Mouse (Mus musculus): Measurements from ENCODE around the gene Piezo1. TPM values are rescaled to one million over a fixed set of nuclear protein-coding genes. Genes with fewer than 3 reads are reported as not detected.
A peak's percentile ranks its signal among the peaks of the same experiment; 100 is the strongest.

The Piezo1 gene
- polyA plus RNA-seq, 1 experiment from 2014 or later, result 23.3 TPM

DNA sequence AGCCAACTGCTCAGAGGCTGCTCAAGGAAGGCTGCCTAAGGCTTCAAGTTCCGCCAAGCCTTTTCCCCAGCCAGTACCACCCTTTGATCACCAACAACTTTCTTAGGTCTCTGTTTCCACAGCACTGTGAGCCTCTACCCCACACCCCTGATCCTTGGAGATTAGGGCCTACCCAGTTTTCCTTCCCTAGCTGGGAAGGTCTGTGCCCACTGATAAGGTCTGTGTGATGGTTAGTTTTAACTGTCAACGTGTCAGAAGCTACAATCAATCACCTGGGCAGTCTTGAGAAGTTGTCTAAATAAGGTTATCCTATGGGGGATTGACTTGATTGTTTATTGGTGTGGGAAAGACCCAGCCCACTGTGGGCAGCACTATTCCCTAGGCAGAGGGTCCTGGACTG, 13.3 kb downstream of the Piezo1 start:
- H3K4me3 ChIP-seq (ENCODE audit: low read length), result no peak overlapping the region
- WGBS, result 52% methylated on average over 2 of the region's 2 CpGs
- no peak for ATAC-seq (ENCODE audit: low read depth)
- H3K36me3 ChIP-seq (ENCODE audit: control insufficient read depth, insufficient read depth, low read length), result no peaks in the 10 kb centered on the region
- peak overlapping the region; percentile 49; the same call in 1 of the 2 replicates for H3K9ac ChIP-seq (ENCODE audit: low read length)
- peak overlapping the region; percentile 97 for H3K27ac ChIP-seq (ENCODE audit: low read length)
- peaks cover 30% of the 10 kb centered on the region for H3K4me1 ChIP-seq (replicated peaks; ENCODE audit: control insufficient read depth, insufficient read depth, low read length)
- no peaks in the 10 kb centered on the region for H3K27me3 ChIP-seq (ENCODE audit: control insufficient read depth, insufficient read depth, low read depth, low read length)
- no peak overlapping the region for H3K4me2 ChIP-seq (ENCODE audit: low read depth, low read length)
- H3K9me3 ChIP-seq (ENCODE audit: control insufficient read depth, low read length), result no peaks in the 10 kb centered on the region

DNA sequence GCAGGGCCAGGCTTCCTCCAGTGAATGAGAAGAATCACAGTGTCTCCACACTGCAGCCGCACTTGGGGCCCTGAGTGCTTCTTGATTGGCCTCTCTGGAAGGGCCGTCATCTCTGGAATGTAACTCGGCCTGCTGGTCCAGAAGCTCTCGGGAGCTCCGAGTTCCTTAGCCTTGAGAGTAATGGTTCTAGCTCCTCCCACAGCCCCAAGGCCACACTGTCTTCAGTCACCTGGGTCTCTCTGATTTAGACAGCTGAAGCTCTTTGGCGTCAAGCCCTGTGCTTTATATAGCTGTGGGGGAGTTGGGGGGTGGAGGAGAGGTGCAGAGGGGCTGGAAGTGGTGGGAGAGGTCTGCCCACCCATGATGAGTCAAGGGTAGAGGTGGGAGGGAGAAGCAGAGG, 14.1 kb downstream of the Piezo1 start:
- Histone ChIP-seq H3K9ac (ENCODE audit: low read length) (no peak overlapping the region; the same call in none of the 2 replicates), H3K4me2 (ENCODE audit: low read depth, low read length) (peak overlapping the region; percentile 46), H3K4me3 (ENCODE audit: low read length) (no peak overlapping the region), H3K27me3 (ENCODE audit: control insufficient read depth, insufficient read depth, low read depth, low read length) (no peaks in the 10 kb centered on the region), H3K27ac (ENCODE audit: low read length) (peak overlapping the region; percentile 97), H3K36me3 (ENCODE audit: control insufficient read depth, insufficient read depth, low read length) (no peaks in the 10 kb centered on the region), H3K9me3 (ENCODE audit: control insufficient read depth, low read length) (no peaks in the 10 kb centered on the region), H3K4me1 (replicated peaks; ENCODE audit: control insufficient read depth, insufficient read depth, low read length) (peaks cover 30% of the 10 kb centered on the region)
- WGBS, result 10% methylated on average over 6 of the region's 6 CpGs
- ATAC-seq (ENCODE audit: low read depth), result peak; percentile 94

DNA sequence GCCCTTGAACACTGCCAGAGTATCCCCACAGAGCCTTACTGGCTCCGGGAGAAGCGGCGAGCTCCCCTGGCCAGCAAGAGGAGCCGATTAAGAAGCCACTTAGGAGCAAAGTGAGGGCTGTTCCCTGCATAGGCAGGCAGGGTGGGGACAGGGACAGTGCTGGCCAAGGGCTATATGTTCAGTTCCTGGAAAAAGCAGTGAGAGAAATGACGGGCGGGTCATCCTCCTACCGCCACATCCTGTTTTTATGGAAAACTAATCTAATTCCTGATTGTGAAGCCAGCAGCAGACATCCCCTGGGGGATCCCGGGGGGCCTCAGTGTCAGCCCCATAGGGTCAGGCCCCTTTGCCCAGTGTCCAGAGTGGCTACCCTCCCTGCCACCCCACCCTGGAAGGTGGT, 19.8 kb downstream of the Piezo1 start:
- peaks cover 22% of the 10 kb centered on the region for H3K4me1 ChIP-seq (replicated peaks; ENCODE audit: control insufficient read depth, insufficient read depth, low read length)
- H3K27me3 ChIP-seq (ENCODE audit: control insufficient read depth, insufficient read depth, low read depth, low read length), result no peaks in the 10 kb centered on the region
- H3K9ac ChIP-seq (ENCODE audit: low read length), result no peak overlapping the region
- no peak overlapping the region for H3K4me2 ChIP-seq (ENCODE audit: low read depth, low read length)
- 72% methylated on average over 8 of the region's 8 CpGs for WGBS
- no peaks in the 10 kb centered on the region for H3K9me3 ChIP-seq (ENCODE audit: control insufficient read depth, low read length)
- ATAC-seq (ENCODE audit: low read depth), result no peak
- no peak overlapping the region for H3K4me3 ChIP-seq (ENCODE audit: low read length)
- H3K36me3 ChIP-seq (ENCODE audit: control insufficient read depth, insufficient read depth, low read length), result no peaks in the 10 kb centered on the region
- peak overlapping the region; percentile 0 for H3K27ac ChIP-seq (ENCODE audit: low read length)

DNA sequence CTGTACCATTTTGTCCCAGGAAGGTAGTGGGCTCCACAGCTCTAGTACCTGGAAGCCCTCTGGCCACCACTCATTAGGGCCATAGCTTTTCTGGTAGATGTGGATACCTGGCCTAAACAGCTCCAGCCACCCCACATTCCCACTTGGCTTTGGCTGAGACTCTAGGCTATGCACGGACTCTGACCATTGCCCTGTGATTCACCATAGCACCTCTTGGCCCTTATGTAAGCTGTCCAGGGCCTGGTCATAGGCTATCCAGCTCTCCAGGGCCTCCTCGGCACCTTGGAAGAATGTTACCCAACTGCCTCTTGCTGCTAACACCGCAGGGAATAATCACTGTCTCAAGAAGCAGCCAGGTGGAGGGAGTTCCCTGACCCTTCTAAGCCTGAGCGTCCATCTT, 22.0 kb downstream of the Piezo1 start:
- no peak for ATAC-seq (ENCODE audit: low read depth)
- no peak overlapping the region for H3K4me2 ChIP-seq (ENCODE audit: low read depth, low read length)
- H3K4me1 ChIP-seq (replicated peaks; ENCODE audit: control insufficient read depth, insufficient read depth, low read length), result peaks cover 40% of the 10 kb centered on the region
- 86% methylated on average over 4 of the region's 4 CpGs for WGBS
- H3K36me3 ChIP-seq (ENCODE audit: control insufficient read depth, insufficient read depth, low read length), result no peaks in the 10 kb centered on the region
- no peak overlapping the region for H3K9ac ChIP-seq (ENCODE audit: low read length)
- H3K27ac ChIP-seq (ENCODE audit: low read length), result no peak overlapping the region
- no peaks in the 10 kb centered on the region for H3K9me3 ChIP-seq (ENCODE audit: control insufficient read depth, low read length)
- H3K4me3 ChIP-seq (ENCODE audit: low read length), result no peak overlapping the region
- no peaks in the 10 kb centered on the region for H3K27me3 ChIP-seq (ENCODE audit: control insufficient read depth, insufficient read depth, low read depth, low read length)

DNA sequence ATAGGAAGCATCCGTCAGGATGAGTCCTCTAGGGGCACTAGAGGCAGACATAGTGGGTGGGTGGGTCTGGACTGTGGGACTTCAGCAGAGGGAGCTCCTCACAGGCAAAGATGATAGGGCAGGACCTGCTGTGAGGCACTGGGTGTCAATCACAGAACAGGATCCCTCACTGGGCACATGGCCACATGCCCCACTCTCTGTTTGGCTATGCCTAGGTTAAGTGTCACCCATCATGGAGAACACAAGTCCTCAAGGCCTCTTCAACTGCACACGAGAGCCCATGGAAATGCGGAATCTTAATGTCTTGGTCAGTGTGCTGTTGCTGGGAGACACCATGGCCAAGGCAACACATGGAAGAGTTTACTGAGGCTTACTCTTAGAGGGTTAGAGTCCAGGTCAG, 23.2 kb downstream of the Piezo1 start:
- Histone ChIP-seq H3K4me3 (ENCODE audit: low read length) (no peak overlapping the region), H3K27ac (ENCODE audit: low read length) (no peak overlapping the region), H3K9me3 (ENCODE audit: control insufficient read depth, low read length) (no peaks in the 10 kb centered on the region), H3K27me3 (ENCODE audit: control insufficient read depth, insufficient read depth, low read depth, low read length) (no peaks in the 10 kb centered on the region), H3K4me2 (ENCODE audit: low read depth, low read length) (no peak overlapping the region), H3K9ac (ENCODE audit: low read length) (no peak overlapping the region), H3K36me3 (ENCODE audit: control insufficient read depth, insufficient read depth, low read length) (no peaks in the 10 kb centered on the region), H3K4me1 (replicated peaks; ENCODE audit: control insufficient read depth, insufficient read depth, low read length) (peaks cover 52% of the 10 kb centered on the region)
- no peak for ATAC-seq (ENCODE audit: low read depth)
- 81% methylated on average over 3 of the region's 3 CpGs for WGBS

DNA sequence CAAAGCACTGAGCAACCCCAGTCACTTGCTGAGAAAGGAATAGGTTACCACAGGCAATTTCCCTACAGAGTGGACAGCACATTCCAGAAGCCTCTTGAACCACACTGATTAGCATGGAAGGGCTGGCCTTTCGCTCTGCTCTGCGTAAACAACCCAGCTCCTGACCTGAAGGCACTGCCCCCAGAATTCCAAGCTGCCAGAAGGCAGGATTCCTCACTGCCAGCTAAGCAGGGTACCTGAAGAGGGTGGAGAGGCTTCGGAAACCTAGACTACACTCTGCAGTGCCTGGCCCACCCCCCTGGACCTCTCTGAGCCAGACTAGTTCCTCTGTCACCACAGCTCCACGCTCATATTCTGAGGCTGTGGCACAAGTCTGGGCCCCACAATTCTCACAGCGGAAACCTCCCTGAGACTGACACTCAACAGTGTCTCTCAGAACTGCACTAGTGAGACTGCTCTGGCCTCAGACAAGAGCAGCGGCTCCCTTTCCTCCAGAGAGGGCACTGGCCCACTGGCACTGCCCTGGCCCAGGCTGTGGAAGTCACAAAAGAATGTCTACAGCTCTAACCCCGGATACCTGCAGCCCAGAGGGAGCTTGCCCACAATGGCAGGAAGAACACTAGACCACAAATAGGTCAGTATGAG, 24.5 kb downstream of the Piezo1 start:
- WGBS, result 29% methylated on average over 7 of the region's 7 CpGs
- H3K4me3 ChIP-seq (ENCODE audit: low read length), result no peak overlapping the region
- H3K4me2 ChIP-seq (ENCODE audit: low read depth, low read length), result no peak overlapping the region
- no peaks in the 10 kb centered on the region for H3K36me3 ChIP-seq (ENCODE audit: control insufficient read depth, insufficient read depth, low read length)
- peak; percentile 77 for ATAC-seq (ENCODE audit: low read depth)
- no peaks in the 10 kb centered on the region for H3K27me3 ChIP-seq (ENCODE audit: control insufficient read depth, insufficient read depth, low read depth, low read length)
- peaks cover 57% of the 10 kb centered on the region for H3K4me1 ChIP-seq (replicated peaks; ENCODE audit: control insufficient read depth, insufficient read depth, low read length)
- H3K27ac ChIP-seq (ENCODE audit: low read length), result peak overlapping the region; percentile 87
- H3K9me3 ChIP-seq (ENCODE audit: control insufficient read depth, low read length), result no peaks in the 10 kb centered on the region
- peak overlapping the region; percentile 39; the same call in 1 of the 2 replicates for H3K9ac ChIP-seq (ENCODE audit: low read length)

DNA sequence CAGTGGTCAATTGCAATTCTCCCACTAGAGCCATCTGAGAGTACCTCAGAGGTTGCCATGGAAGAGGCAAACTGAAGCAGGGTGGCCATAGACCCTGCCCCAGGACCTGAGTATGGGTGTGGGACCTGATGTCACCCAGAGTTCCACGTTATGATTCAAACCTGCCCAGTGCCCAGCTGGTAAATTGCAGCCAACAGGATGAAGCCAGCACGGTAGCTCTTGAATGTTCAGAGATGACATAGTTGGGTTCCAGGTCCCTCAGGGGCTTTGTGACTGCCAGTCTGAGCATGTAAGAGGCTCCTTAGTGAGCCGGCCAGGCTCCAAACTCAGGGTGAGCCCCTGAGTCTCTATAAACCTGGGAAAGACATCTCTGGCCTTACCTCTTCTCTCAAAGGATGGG, 25.0 kb downstream of the Piezo1 start:
- Histone ChIP-seq H3K9ac (ENCODE audit: low read length) (peak overlapping the region; percentile 29; the same call in 1 of the 2 replicates), H3K4me1 (replicated peaks; ENCODE audit: control insufficient read depth, insufficient read depth, low read length) (peaks cover 54% of the 10 kb centered on the region), H3K36me3 (ENCODE audit: control insufficient read depth, insufficient read depth, low read length) (no peaks in the 10 kb centered on the region), H3K27ac (ENCODE audit: low read length) (peak overlapping the region; percentile 87), H3K4me2 (ENCODE audit: low read depth, low read length) (no peak overlapping the region), H3K4me3 (ENCODE audit: low read length) (no peak overlapping the region), H3K27me3 (ENCODE audit: control insufficient read depth, insufficient read depth, low read depth, low read length) (no peaks in the 10 kb centered on the region), H3K9me3 (ENCODE audit: control insufficient read depth, low read length) (no peaks in the 10 kb centered on the region)
- peak; percentile 5; the same call in 1 of the 2 replicates for ATAC-seq (ENCODE audit: low read depth)
- WGBS, result 37% methylated on average over 3 of the region's 3 CpGs

DNA sequence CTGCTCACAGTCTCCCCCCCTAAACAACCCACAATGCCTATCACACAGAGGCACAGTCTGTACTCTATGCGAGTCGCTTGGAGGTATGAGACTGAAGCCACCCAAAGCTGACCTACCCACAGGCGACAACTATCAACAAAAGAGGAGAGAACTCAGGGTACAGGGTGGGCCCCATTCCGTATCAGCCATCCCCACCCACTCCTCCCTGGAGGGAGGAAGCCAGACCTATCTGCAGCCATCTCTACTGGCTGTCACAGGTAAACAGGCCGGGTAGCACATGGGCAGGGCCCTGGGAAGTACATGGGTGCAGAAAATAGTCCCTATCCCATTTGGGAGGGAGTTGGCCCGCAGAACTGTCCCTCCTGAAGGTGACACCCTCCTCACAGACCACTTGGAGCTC, 26.1 kb downstream of the Piezo1 start:
- no peak overlapping the region for H3K9ac ChIP-seq (ENCODE audit: low read length)
- H3K4me3 ChIP-seq (ENCODE audit: low read length), result no peak overlapping the region
- 66% methylated on average over 6 of the region's 6 CpGs for WGBS

DNA sequence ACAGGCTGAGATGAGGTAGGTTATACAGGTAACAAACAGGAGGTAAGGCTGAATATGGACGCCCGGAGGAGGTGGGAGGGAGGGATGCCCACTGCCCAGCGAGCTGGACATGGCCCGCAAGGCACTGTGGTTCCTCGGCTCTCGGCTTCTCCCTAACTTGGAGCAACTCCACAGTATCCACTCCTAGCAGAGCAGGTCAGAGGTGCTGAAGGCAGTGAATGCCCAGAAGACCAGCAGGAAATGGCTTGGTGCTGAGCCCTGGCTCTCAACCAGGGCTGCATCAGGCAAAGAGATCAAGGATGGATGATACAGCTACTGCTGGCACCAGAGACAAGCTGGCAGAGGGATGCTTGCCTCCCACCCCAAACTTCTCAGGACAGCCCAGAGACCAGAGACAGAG, 26.6 kb downstream of the Piezo1 start:
- H3K4me2 ChIP-seq (ENCODE audit: low read depth, low read length), result no peak overlapping the region
- H3K4me1 ChIP-seq (replicated peaks; ENCODE audit: control insufficient read depth, insufficient read depth, low read length), result peaks cover 61% of the 10 kb centered on the region
- no peaks in the 10 kb centered on the region for H3K9me3 ChIP-seq (ENCODE audit: control insufficient read depth, low read length)
- H3K4me3 ChIP-seq (ENCODE audit: low read length), result no peak overlapping the region
- H3K27me3 ChIP-seq (ENCODE audit: control insufficient read depth, insufficient read depth, low read depth, low read length), result no peaks in the 10 kb centered on the region
- 77% methylated on average over 6 of the region's 6 CpGs for WGBS
- ATAC-seq (ENCODE audit: low read depth), result no peak
- no peaks in the 10 kb centered on the region for H3K36me3 ChIP-seq (ENCODE audit: control insufficient read depth, insufficient read depth, low read length)
- H3K27ac ChIP-seq (ENCODE audit: low read length), result peak overlapping the region; percentile 79
- H3K9ac ChIP-seq (ENCODE audit: low read length), result peak overlapping the region; percentile 46

More for the DNA sequence above, 26.1 kb downstream of the Piezo1 start:
- H3K4me2 ChIP-seq (ENCODE audit: low read depth, low read length), result no peak overlapping the region
- no peaks in the 10 kb centered on the region for H3K27me3 ChIP-seq (ENCODE audit: control insufficient read depth, insufficient read depth, low read depth, low read length)
- peaks cover 61% of the 10 kb centered on the region for H3K4me1 ChIP-seq (replicated peaks; ENCODE audit: control insufficient read depth, insufficient read depth, low read length)
- no peaks in the 10 kb centered on the region for H3K36me3 ChIP-seq (ENCODE audit: control insufficient read depth, insufficient read depth, low read length)
- no peak for ATAC-seq (ENCODE audit: low read depth)
- no peak overlapping the region for H3K27ac ChIP-seq (ENCODE audit: low read length)
- H3K9me3 ChIP-seq (ENCODE audit: control insufficient read depth, low read length), result no peaks in the 10 kb centered on the region

Data from lung, embryonic 16.5 days (tissue).